Mouse (Mus musculus) right cerebral cortex, postnatal 14 days (tissue): ENCODE data around the gene Anapc2.

ENCODE experiments used
- DNase-seq: peaks from one replicate; pipeline ENCODE4 v3.0.0; 2022

Gene Anapc2

DNA sequence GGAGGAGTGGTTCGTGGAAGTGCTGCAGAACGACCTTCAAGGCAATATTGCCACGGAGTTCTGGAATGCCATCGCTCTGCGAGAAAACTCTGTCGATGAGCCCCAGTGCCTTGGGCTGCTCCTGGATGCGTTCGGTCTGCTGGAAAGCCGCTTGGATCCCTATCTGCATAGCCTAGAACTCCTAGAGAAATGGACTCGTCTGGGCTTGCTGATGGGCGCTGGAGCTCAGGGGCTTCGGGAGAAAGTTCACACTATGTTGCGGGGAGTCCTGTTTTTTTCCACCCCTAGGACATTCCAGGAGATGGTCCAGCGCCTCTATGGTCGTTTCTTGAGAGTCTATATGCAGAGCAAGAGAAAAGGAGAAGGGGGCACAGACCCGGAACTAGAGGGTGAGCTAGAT is 732 bp downstream of the Anapc2 start:
- no peak for DNase-seq

DNA sequence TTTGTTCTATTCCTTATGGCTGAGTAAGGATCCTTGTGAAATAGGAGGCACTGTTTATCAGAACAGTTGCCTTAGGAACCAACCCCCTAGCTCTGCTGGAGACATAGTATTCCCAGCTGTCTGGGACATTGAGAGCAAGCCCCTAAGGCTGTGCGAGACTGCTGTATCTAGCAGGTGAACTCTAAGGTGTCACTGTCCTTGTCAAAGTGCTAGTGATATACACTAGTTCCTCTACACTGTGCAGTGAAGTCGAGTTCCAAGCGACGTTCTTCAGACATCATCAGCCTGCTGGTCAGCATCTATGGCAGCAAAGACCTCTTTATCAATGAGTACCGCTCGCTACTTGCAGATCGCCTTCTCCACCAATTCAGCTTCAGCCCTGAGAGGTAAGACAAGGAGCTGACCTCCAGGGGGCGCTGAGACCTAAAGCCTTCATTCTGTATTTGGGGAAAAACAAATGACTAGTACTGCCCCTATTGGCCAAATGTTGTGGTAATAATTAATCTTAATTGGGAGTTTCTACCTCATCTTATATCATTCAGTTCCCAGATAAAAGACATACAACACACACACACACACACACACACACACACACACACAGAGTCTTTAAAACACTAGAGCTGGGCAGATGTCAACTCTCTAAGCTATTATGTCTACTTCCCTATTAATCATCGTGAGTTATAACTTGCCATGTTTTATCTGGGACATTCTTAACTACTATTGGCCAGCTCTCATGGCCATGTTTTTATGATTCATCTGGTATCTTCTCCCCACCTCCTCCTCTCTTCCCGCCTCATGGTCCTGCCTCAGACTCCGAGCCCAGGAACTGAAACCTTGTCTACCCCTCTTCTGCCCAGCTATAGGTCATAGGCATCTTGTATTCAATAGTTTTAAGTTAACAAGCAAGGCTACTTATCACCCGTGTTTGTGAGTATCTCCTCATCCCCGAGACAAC is 6.9 kb downstream of the Anapc2 start:
- DNase-seq = peak; percentile 87

DNA sequence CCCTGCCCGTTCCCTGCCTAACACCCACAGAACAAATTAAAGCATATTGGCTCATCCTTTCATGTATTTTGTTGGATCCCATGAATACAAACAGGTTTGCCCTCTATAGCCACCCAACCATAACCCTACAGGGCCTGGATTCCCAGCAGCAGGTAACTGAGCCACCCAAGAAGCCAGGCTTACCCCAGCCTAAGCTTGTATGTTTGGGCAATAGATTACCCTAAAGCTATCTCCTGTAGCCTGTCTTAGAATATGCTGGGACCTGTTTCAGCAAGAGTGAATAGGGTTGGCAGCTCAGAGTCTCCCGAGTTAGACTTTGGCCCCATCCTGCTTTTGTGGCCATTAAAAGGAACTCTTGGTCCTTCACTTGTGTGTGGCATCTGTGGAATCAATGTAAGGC is 13.3 kb downstream of the Anapc2 start:
- no peak for DNase-seq

DNA sequence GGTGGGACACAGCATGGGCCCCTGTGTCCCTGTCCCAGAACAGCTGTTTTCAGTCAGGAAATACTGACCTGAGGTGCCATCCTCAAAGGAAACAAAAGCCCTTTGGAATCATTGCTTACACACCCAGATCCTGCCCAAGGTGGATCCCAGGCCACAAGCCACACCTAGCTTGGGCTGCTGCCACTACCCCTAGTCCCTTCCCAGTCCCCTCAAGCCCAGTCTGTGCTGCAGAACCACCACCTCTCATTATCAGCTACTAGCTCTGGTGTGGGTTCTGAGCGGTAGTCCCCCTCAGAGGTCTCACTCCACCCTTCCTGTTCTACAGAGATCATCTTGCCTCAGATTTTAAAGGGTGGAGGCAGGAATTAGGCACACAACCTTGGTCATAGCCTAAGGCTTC is 14.0 kb downstream of the Anapc2 start:
- no peak for DNase-seq

DNA sequence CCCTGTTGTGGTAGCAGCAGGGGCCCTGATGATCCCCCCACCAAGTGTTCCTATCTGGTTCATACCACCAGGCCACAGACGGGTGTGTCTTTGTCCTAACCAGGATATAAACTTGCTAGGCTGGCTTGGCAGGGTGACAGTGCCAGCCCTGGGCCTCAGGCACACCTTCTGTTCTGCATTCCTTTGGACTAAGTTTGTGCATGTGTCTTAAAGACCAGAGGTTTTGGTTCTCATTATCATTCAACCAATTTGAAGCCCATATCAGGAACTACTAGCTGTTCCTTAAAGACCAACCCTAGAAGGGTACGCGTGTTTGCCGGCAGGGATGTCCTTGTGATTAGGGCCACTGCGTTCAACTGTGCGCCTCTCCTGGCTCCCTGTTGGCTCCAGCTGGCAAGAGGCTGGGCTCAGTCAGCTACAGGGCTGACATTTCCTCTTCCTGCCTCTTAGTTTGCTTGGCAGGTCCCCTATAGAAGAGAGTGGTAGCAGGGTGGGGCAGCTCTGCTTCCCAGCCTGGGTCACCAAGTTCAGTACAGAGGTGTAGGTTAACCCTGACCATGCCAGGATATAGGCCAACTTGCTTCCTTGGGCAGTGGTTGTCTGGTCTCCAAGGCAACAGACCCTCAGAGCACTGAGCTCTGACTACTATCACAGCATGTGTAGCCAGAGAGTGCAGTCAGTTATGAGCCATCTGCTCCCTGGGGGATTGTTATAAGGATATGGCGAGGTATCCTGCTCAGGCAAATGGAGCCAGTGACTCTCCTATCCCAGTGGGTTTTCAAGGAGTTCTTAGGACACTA is 14.8 kb downstream of the Anapc2 start:
- DNase-seq = no peak

DNA sequence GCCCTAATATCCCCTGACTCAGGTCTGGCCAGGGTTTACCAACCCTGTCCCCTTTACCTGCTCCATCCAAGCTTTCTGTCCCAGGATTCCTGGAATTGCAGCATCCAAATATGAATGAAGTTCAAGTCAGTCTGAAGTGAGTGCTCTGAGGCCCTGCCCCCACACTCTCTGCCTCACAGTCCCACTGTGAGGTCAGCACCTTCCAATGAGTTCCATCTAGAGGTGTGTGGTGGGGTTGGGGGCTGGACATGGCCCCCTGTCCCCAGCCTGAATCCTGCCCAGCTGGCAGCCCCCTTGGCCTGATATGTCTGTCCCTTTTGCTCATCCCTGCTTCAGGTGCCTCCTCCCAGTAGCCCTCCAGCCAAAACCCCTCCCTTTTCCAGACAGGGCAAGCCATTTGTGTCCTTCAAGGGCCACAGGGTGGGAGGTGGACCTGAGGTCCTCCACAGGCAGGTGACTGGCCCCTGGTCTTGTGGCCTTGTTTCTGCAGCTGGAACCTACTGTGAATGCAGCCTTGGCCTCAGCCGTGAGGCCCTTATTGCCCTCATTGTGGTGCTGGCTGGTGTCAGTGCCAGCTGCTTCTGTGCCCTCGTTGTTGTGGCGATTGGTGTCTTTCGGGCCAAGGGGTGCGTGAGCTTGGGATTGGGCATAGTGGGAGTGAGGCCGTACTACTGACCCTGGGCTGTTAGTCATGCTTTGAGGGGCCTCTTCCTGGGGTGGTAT is 15.8 kb downstream of the Anapc2 start, which contains the start of gene Tmem210:
Gene Tmem210, plus strand, starts transcription at position 219 of the 723 bp plus-strand sequence.
- no peak for DNase-seq

DNA sequence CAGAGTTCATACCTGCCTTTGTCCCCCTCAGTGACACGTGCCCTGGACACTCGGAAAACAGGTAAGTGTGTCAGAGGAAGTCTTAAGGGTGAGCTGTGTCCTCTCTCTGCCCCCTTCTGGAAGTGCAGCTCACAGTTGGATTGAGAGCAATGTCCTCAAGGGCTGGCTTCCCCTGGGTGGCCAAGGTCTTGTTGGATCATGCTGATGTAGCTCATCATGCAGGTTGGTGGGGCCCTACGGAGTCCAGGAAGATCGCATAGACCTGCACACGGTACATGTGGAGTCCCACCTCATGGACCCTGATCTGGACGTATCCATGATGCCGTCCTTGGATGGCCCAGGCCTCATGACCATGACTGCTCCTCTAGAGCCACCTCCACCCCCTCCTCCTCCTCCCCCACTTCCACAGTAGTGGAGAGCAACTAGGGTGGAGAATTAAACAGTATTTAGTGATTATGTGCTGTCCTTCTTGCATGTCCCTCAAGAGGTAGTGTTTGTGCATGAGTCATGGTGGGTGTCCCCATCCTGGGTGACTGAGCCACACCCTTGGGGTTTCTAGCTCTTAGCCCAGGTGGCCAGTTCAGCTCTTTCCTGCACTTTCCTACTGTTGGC is 16.6 kb downstream of the Anapc2 start:
- no peak for DNase-seq

DNA sequence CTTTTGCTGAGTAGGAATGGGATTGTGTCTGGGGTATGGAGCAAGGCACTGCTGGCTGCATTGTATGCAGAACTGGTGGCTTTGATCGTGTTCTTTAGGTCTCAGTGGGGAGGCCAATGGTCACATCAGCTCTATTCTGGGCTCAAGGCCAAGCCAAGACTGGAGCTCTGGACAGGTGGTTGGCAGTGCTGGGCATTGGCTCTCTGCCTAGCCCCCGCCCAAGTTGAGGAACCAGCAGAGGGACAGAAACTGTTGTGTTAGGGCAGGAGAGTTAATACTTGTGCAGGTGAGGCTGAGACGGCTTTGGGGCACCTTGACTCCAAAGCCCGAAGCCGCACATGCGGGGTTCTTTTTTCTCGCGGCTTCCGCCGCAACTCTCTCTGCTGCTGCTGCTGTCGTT is 17.4 kb downstream of the Anapc2 start, which contains the start of gene Lrrc26:
Gene Lrrc26, plus strand, starts transcription at position 265 of the 400 bp plus-strand sequence.
- DNase-seq = no peak

DNA sequence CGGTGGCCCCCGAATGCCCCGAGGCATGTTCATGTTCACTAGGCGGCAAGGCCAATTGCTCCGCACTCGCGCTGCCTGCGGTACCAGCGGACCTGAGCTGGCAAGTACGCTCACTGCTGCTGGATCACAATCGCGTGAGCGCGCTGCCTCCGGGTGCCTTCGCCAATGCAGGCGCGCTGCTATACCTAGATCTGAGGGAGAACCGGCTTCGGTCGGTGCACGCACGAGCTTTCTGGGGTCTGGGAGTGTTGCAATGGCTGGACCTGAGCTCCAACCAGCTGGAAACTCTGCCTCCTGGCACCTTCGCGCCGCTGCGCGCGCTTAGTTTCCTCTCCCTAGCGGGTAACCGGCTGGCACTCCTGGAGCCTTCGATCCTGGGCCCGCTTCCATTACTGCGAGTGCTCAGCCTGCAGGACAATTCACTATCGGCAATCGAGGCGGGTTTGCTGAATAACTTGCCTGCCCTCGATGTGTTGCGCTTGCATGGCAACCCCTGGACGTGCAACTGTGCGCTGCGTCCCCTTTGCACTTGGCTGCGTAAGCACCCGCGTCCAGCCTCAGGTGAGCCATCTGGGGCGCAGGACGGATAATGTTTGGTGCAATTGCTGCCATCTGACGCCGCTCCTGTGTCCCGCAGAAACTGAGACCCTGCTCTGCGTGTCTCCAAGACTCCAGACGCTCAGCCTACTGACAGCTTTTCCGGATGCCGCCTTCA is 18.0 kb downstream of the Anapc2 start:
- peak; percentile 69 for DNase-seq

DNA sequence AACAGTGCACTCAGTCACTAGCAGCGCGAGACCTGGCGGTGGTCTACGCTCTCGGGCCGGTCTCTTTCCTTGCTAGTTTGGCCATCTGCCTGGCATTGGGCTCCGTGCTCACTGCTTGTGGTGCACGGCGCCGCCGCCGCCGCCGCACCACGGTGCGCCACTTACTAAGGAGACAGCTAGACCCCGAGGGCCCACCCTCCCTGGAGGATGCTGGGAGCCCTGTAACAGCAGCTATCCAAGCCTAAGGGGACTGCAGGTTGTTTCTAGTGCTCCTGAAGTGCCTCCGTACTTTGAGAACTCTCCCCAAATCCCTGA is 18.5 kb downstream of the Anapc2 start:
- peak; percentile 60 for DNase-seq

DNA sequence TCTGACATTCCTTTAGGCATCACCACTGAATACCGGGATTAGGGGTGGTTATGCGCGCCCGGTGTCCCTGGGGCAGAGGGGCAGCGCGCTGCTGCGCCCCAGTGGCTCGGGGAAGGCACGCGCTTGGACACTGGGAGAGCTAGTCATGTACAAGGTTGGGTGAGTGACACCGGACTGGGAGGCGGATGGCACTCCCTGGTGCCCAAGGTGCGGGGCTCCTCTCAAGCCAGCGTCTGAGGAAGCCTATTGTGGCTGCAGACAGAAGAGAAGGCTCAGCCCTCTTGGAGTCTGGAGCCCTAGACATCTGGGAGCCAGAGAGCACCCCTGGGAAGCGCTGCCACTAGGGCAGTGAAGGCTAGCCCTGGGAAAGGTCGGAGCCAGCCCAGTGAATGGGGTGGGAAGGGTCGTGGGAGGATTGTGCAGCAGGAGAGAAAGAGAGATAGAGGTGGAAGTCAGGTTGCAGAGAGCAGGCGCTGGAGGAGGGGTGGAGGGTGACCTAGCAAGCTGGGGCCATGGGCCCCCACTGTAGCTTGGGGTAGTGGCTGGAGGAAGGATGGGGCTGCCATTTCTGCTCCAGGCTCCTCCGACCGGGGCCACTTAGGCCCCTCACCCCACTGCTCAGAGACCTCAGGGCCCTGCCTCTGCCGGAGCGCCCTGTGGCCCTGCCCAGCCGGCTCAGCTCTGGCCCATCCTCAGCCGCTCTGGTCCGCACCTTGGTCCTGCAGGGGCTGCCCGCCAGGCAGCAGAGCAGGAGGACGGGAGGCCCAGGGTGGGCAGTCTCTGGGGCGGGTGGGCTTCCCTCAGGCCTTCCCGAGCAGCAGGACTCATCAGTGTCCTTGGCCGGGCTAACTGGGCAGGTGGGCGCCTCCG is 19.1 kb downstream of the Anapc2 start:
- no peak for DNase-seq

DNA sequence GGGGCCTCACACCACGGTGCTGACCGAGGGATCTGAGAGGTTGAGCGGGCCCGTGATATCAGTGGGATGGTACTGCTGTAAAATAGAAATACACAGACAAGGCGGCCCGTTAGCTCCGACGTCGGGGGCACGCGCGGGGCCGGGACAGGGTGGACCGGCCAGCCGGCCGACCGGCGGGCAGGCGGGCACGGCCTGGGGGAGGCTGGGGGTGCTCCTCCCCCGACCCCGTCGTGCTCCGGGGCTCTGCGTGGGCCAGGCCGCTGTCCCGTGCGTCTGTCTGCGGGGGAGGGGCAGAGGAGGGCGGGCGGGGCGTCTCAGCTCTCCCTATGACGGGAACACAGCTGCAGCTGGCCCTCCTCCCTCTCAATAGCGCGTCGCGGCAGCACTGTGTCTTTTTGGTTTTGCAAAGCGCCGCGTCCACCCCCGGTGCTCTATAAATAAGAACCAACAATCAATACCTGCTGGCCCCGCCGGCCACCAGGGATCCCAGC is 19.8 kb downstream of the Anapc2 start:
- DNase-seq = peak; percentile 60

DNA sequence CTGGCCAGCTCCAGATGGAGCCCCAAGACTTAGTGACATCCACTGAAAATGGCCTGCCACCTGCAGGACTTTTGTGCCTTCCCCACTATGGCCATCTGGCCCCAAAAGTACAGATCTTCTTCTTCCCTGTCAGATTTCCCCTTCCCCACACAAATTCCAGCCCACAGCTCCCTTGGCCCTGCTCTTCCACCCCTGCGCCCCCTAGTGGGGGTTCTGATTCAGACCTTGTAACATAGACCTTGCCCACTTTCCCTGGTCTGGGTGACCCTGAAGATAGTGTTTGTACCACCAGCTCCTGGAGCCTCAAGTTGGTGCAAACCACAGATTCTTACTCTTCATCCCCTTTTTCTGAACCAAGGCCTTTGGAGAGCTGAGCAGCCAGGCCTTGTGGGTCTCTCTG is 20.6 kb downstream of the Anapc2 start:
- peak; percentile 83 for DNase-seq

DNA sequence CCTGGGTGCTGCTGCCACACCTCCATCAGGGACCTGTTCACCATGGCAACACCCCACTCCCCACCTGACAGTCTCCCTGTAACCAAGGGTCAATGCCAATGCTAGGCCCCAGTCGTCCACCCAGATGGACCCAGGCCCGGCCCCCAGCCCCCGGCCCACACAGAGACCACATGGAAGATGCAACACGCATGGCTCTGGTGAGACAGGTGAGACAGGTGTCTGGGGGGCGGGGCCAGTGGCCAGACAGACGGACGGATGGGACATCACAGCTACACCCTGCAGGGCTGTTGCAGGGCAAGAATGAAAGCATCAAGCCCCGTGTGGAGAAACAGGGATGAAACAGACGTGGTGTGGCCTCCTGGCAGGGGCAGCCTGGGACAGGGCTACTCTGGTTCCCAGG is 21.4 kb downstream of the Anapc2 start:
- no peak for DNase-seq

DNA sequence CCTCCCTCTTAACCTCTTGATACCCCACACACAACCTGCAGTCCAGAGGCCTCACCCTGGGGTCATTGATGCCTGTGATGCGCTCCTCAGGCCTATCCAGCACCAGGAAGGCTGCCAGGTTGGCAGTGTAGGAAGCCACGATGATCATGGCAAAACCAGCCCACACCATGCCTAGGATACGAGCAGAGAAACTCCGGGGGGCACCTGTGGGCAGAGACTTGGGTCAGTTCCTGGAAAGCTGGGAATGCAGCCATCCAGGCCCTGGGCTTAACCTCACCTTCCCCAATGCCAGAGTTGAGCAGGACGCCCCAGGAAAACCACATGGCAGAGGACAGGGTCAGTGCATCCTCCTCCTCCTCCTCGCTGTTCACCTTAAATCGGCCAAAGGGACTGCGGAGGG is 24.8 kb downstream of the Anapc2 start:
- no peak for DNase-seq

DNA sequence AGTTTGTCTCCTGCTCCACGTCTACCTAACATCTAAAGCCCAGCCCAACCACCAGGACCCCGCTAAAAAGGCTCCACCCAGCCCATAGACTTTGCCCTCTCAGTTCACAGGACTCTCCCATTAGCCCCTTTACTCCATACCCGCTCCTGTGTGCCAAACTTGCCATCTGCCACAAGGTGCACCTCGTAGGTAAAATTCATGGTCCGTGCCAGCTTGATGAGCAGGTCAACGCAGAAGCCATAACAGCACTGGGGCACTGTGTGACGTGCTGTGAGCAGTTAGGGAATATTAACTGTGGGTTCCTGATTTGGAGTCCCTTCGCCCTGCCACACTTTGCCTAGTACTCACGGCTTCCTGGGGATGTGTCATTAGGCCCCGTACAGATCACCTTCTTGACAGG is 25.8 kb downstream of the Anapc2 start:
- DNase-seq = no peak

DNA sequence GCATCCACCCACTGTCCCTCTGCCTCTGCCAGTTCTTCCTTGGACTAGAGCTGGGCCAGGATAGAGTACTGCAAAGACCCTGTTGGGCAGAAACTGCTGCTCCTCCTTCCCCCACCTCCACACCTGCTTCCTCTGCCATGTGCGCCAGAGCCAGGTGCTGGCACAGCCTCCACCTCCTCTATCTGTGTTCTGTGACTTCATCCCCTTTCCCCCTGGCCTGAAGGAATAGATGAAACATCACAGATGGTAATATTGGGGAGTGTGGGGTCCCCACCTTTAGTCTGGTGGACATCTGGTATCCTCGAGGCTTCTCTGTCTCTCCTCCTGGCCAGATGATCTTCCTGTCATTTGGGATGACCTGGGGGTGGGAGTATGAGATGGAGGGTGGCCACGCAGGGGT is 31.2 kb downstream of the Anapc2 start:
- DNase-seq = no peak

DNA sequence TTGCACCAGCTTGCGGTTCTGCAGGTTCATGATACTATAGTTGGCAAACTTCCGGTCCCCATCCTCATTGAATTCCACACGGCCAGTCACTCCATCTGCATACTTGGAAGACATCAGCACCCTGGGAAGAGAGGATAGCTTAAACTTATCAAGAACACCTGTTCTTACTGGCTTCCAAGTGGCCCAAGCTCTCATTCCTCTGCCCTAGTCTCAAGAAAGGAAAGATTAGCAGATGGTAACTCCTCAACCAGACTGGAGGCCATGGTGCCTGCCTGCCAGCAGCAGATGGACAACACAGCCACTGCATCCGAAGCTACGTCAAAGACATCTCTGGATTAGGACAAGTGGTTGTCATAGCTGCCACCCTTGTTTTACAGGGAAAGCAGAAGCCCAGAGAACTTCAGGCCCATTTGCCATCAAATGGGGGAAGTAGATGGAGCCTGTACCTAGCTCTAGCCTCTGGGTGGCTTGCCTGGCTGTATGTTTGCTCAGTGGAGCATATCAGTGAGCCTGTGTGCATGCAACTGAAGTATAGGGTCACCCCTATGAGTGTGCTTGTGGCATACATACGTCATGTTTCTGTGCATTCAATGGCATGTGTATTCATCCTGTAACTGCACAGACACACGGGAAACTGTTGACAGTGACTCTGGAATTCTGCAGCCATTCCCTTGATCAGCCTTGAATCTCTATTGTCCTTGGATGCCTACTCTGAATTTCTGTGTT is 31.8 kb downstream of the Anapc2 start:
- DNase-seq = no peak

DNA sequence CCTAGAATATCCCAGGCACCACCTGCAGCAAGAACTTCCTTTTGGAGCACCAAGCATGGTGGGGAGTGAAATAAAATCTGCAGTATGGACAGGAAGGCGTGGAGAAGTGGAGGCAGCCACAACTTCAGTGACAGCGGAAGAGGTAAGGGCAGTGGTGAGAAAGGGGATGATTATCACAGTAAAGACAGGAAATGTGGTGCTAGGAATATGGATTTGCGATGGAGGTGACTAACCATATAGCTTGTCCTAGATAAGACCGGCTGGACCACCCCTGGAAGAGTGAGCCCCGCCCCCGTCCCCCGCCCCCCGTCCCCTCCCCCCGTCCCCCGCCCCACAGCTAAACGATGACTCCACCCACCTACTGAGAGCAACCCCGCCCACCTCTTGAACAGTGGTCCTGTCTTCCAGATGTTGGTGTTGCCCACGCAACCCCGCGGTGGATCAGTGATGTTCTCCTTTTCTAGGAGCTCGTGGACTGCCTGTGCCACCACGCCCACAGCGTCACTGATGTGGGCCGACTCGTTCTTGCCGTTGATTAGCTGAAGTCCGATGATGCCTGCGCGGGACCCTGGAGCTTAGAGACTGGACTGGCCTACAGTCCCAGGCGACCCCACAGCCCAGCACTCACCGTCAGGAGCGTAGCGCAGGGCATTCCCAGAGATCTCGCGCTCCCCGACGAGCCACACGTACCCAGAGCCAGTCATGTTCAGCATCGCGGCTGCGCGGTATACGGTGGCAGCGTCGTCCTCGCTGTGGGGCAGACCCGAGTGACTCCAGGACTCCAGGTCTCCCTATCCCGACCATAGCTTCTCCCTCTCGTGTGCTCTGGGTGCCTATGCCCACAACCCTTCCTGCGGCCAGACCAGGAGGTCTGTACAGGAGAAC is 32.6 kb downstream of the Anapc2 start:
- DNase-seq = peak; percentile 35
